Mouse (Mus musculus) frontal cortex, postnatal 14 days (tissue): ENCODE measurements at regions not wholly inside any gene's neighbourhood (a gene's known extent, or its start where the extent isn't known, plus 50 kb on each side); places are given as distances from the start of the nearest gene placed in this dataset.

Source experiments
- DNase-seq, 2 experiments: peaks; one replicate each; pipeline ENCODE4 v3.0.0; 2022; ENCODE audit warnings: low spot score in 2 of 2

GRCm38 (mm10) chr12:25896543-25896942, 518.5 kb downstream of the Rnf144a start:
- DNase-seq = no peak

GRCm38 (mm10) chr12:25895691-25896090, 519.4 kb downstream of the Rnf144a start:
- DNase-seq = no peak

GRCm38 (mm10) chr12:25891391-25892167, 523.5 kb downstream of the Rnf144a start:
- DNase-seq = no peak

GRCm38 (mm10) chr12:25890722-25891121, 524.3 kb downstream of the Rnf144a start:
- DNase-seq = no peak

- no peak for DNase-seq
These were observed 531.3 kb downstream of the Rnf144a start for GRCm38 (mm10) chr12:25883771-25884171.

GRCm38 (mm10) chr12:25871816-25872215, 543.2 kb downstream of the Rnf144a start:
- no peak for DNase-seq

- peak; percentile 37 to 38 for DNase-seq
These were observed 544.0 kb downstream of the Rnf144a start for GRCm38 (mm10) chr12:25871001-25871461.

GRCm38 (mm10) chr12:25869846-25870245, 545.2 kb downstream of the Rnf144a start:
- no peak for DNase-seq

GRCm38 (mm10) chr12:25865063-25865462, 550.0 kb downstream of the Rnf144a start:
- DNase-seq = no peak

GRCm38 (mm10) chr12:25864113-25864852, 550.8 kb downstream of the Rnf144a start:
- no peak for DNase-seq

GRCm38 (mm10) chr12:25861100-25861499, 554.0 kb downstream of the Rnf144a start:
- no peak for DNase-seq

GRCm38 (mm10) chr12:25858397-25858796, 556.7 kb downstream of the Rnf144a start:
- no peak for DNase-seq

GRCm38 (mm10) chr12:25830057-25830456, 585.0 kb downstream of the Rnf144a start:
- no peak for DNase-seq

GRCm38 (mm10) chr12:25827961-25828360, 587.1 kb downstream of the Rnf144a start:
- no peak for DNase-seq

- DNase-seq = no peak
These were observed 588.1 kb downstream of the Rnf144a start for GRCm38 (mm10) chr12:25826928-25827327.

GRCm38 (mm10) chr12:25826451-25826850, 588.6 kb downstream of the Rnf144a start:
- DNase-seq = no peak

- no peak for DNase-seq
These were observed 598.8 kb downstream of the Rnf144a start for GRCm38 (mm10) chr12:25816248-25816647.

- DNase-seq = no peak
These were observed 620.0 kb downstream of the Rnf144a start for GRCm38 (mm10) chr12:25795092-25795491.

GRCm38 (mm10) chr12:25794571-25794970, 620.5 kb downstream of the Rnf144a start:
- DNase-seq = no peak

GRCm38 (mm10) chr12:25792571-25793075, 622.4 kb downstream of the Rnf144a start:
- no peak for DNase-seq

- no peak for DNase-seq
These were observed 624.1 kb downstream of the Rnf144a start for GRCm38 (mm10) chr12:25790956-25791355.
